Mouse (Mus musculus): ENCODE data around the gene Slc39a11. TPM values are rescaled to one million over a fixed set of nuclear protein-coding genes. Genes with fewer than 3 reads are reported as not detected.
A peak's percentile ranks its signal among the peaks of the same experiment; 100 is the strongest.

Gene Slc39a11
- total and polyA plus RNA-seq, 3 experiments = 5.0 to 9.9 (median 5.3) TPM

- no peak for ATAC-seq (ENCODE audit: extremely low read depth, insufficient number of reproducible peaks, low FRiP score, poor library complexity, severe bottlenecking)
- Histone ChIP-seq H3K4me1 (ENCODE audit: insufficient read depth, low read depth, low read length) (peaks cover 35% of the 10 kb centered on the region), H3K9me3 (replicated peaks) (no peaks in the 10 kb centered on the region), H3K36me3 (replicated peaks) (peaks cover 88% of the 10 kb centered on the region), H3K4me3 (ENCODE audit: low read depth, low read length) (no peak overlapping the region), H3K27me3 (ENCODE audit: insufficient read depth, low read length) (no peaks in the 10 kb centered on the region)
- no peak for DNase-seq (ENCODE audit: low spot score)
- no peak for TF ChIP-seq CTCF (IDR thresholded peaks at IDR 0.05; ENCODE audit: low read depth, low read length)
- TF ChIP-seq GATA1 (IDR thresholded peaks at IDR 0.05; ENCODE audit: borderline replicate concordance, low read length) = no peak
- no peak for TF ChIP-seq TAL1 (conservative IDR thresholded peaks at IDR 0.05; ENCODE audit: low read depth, low read length)
- TF ChIP-seq GATA2 (IDR thresholded peaks at IDR 0.05; ENCODE audit: borderline replicate concordance, low read depth, low read length) = no peak
- no peak for TF ChIP-seq POLR2AphosphoS5 (IDR thresholded peaks at IDR 0.05; ENCODE audit: insufficient replicate concordance, low read depth, low read length)
Observed at GRCm38 (mm10) chr11:113690506-113690905, 40.6 kb upstream of the Slc39a11 start.

GRCm38 (mm10) chr11:113687031-113687430 lies 37.2 kb upstream of the Slc39a11 start:
- peaks cover 45% of the 10 kb centered on the region for H3K4me1 ChIP-seq (ENCODE audit: insufficient read depth, low read depth, low read length)
- TF ChIP-seq POLR2AphosphoS5 (IDR thresholded peaks at IDR 0.05; ENCODE audit: insufficient replicate concordance, low read depth, low read length) (no peak), GATA2 (IDR thresholded peaks at IDR 0.05; ENCODE audit: borderline replicate concordance, low read depth, low read length) (no peak), TAL1 (conservative IDR thresholded peaks at IDR 0.05; ENCODE audit: low read depth, low read length) (no peak)
- ATAC-seq (ENCODE audit: extremely low read depth, insufficient number of reproducible peaks, low FRiP score, poor library complexity, severe bottlenecking) (no peak), DNase-seq (ENCODE audit: low spot score) (no peak)
- H3K9me3 ChIP-seq (replicated peaks) = no peaks in the 10 kb centered on the region
- no peak overlapping the region for H3K4me3 ChIP-seq (ENCODE audit: low read depth, low read length)
- peaks cover 55% of the 10 kb centered on the region for H3K36me3 ChIP-seq (replicated peaks)
- no peaks in the 10 kb centered on the region for H3K27me3 ChIP-seq (ENCODE audit: insufficient read depth, low read length)

GRCm38 (mm10) chr11:113684707-113685426 lies 35.0 kb upstream of the Slc39a11 start:
- no peak for TF ChIP-seq GATA1 (IDR thresholded peaks at IDR 0.05; ENCODE audit: borderline replicate concordance, low read length)
- TF ChIP-seq POLR2AphosphoS5 (IDR thresholded peaks at IDR 0.05; ENCODE audit: insufficient replicate concordance, low read depth, low read length) = no peak
- TF ChIP-seq CTCF (IDR thresholded peaks at IDR 0.05; ENCODE audit: low read depth, low read length) = no peak
- no peak for TF ChIP-seq TAL1 (conservative IDR thresholded peaks at IDR 0.05; ENCODE audit: low read depth, low read length)
- TF ChIP-seq GATA2 (IDR thresholded peaks at IDR 0.05; ENCODE audit: borderline replicate concordance, low read depth, low read length) = no peak
- H3K4me1 ChIP-seq (ENCODE audit: insufficient read depth, low read depth, low read length) = peaks cover 57% of the 10 kb centered on the region
- no peak for DNase-seq (ENCODE audit: low spot score)

GRCm38 (mm10) chr11:113683957-113684706 lies 34.3 kb upstream of the Slc39a11 start, which contains the start of the genes Fam104a and D11Wsu47e:
Fam104a (minus strand) TSS chr11:113684155.
D11Wsu47e (plus strand) TSS chr11:113684412.
- TF ChIP-seq POLR2AphosphoS5 (IDR thresholded peaks at IDR 0.05; ENCODE audit: insufficient replicate concordance, low read depth, low read length) (no peak), CTCF (IDR thresholded peaks at IDR 0.05; ENCODE audit: low read depth, low read length) (no peak), GATA2 (IDR thresholded peaks at IDR 0.05; ENCODE audit: borderline replicate concordance, low read depth, low read length) (no peak), TAL1 (conservative IDR thresholded peaks at IDR 0.05; ENCODE audit: low read depth, low read length) (no peak), GATA1 (IDR thresholded peaks at IDR 0.05; ENCODE audit: borderline replicate concordance, low read length) (no peak)
- H3K4me1 ChIP-seq (ENCODE audit: insufficient read depth, low read depth, low read length) = peaks cover 58% of the 10 kb centered on the region
- H3K36me3 ChIP-seq (replicated peaks) = peaks cover 31% of the 10 kb centered on the region
- H3K27me3 ChIP-seq (ENCODE audit: insufficient read depth, low read length) = no peaks in the 10 kb centered on the region
- peak; percentile 52 for ATAC-seq (ENCODE audit: extremely low read depth, insufficient number of reproducible peaks, low FRiP score, poor library complexity, severe bottlenecking)
- peak; percentile 92 for DNase-seq (ENCODE audit: low spot score)
- peak within 1 kb of the TSS; percentile 99 for H3K4me3 ChIP-seq (ENCODE audit: low read depth, low read length)
- H3K9me3 ChIP-seq (replicated peaks) = no peaks in the 10 kb centered on the region

More at GRCm38 (mm10) chr11:113684707-113685426, 35.0 kb upstream of the Slc39a11 start:
- H3K27me3 ChIP-seq (ENCODE audit: insufficient read depth, low read length) = no peaks in the 10 kb centered on the region
- H3K36me3 ChIP-seq (replicated peaks) = peaks cover 35% of the 10 kb centered on the region
- H3K4me3 ChIP-seq (ENCODE audit: low read depth, low read length) = peak overlapping the region; percentile 99
- H3K9me3 ChIP-seq (replicated peaks) = no peaks in the 10 kb centered on the region
- ATAC-seq (ENCODE audit: extremely low read depth, insufficient number of reproducible peaks, low FRiP score, poor library complexity, severe bottlenecking) = no peak

DNA sequence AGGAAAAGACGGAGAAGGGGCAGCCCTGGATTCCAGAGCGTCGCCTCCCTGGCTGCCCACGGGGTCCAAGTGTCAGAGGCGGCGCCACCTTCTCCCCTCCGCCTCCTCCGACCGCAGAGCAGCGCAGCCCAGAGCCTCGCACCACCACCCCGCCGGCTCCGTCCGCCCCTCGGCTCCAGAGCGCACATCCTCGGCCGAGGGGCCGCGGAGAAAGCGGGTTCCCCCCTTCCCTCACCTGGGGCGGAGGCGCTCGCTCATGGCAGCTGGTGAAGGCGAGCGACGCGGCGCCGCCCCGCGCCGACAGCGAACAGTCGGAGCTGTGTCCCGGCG lies 33.7 kb upstream of the Slc39a11 start:
- Histone ChIP-seq H3K4me1 (ENCODE audit: insufficient read depth, low read depth, low read length) (peaks cover 56% of the 10 kb centered on the region), H3K36me3 (replicated peaks) (peaks cover 29% of the 10 kb centered on the region), H3K27me3 (ENCODE audit: insufficient read depth, low read length) (no peaks in the 10 kb centered on the region), H3K9me3 (replicated peaks) (no peaks in the 10 kb centered on the region), H3K4me3 (ENCODE audit: low read depth, low read length) (peak overlapping the region; percentile 99)
- ATAC-seq (ENCODE audit: extremely low read depth, insufficient number of reproducible peaks, low FRiP score, poor library complexity, severe bottlenecking) = no peak
- DNase-seq (ENCODE audit: low spot score) = no peak
- TF ChIP-seq TAL1 (conservative IDR thresholded peaks at IDR 0.05; ENCODE audit: low read depth, low read length) (no peak), GATA2 (IDR thresholded peaks at IDR 0.05; ENCODE audit: borderline replicate concordance, low read depth, low read length) (no peak), GATA1 (IDR thresholded peaks at IDR 0.05; ENCODE audit: borderline replicate concordance, low read length) (no peak), POLR2AphosphoS5 (IDR thresholded peaks at IDR 0.05; ENCODE audit: insufficient replicate concordance, low read depth, low read length) (no peak), CTCF (IDR thresholded peaks at IDR 0.05; ENCODE audit: low read depth, low read length) (no peak)
